Mouse (Mus musculus) layer of hippocampus, adult 9-10 months (tissue): ENCODE data around the gene Pld3.

Source experiments
- DNase-seq: peaks from one replicate; pipeline ENCODE4 v3.0.0; 2022; ENCODE audit warnings: low spot score

Pld3 gene

GRCm38 (mm10) chr7:27569580-27570224, 16.7 kb upstream of the Pld3 start:
- no peak for DNase-seq

DNA sequence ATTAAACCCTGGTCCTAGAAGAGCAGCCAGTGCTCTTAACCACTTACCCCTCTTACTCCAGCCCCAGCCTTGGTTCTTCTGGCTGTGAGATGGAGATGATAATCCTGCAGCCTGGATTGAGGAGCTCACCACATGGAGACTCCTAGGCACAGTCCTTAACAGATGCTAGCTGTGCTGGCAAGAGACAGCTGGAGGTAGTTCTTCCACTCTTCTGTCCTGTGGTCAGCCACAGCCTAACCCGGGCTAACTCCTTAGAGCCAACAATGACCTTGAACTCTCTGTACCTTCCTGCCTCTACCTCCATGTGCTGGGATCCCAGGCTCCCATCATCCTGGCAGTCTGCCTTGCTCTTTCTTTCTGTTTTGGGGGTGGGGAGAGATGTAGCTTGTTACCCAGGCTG, 8.0 kb upstream of the Pld3 start:
- DNase-seq = no peak

GRCm38 (mm10) chr7:27560291-27560887, 7.4 kb upstream of the Pld3 start:
- no peak for DNase-seq

GRCm38 (mm10) chr7:27552070-27552469, 948 bp downstream of the Pld3 start:
- DNase-seq = no peak

GRCm38 (mm10) chr7:27549597-27549996, 3.4 kb downstream of the Pld3 start:
- no peak for DNase-seq

DNA sequence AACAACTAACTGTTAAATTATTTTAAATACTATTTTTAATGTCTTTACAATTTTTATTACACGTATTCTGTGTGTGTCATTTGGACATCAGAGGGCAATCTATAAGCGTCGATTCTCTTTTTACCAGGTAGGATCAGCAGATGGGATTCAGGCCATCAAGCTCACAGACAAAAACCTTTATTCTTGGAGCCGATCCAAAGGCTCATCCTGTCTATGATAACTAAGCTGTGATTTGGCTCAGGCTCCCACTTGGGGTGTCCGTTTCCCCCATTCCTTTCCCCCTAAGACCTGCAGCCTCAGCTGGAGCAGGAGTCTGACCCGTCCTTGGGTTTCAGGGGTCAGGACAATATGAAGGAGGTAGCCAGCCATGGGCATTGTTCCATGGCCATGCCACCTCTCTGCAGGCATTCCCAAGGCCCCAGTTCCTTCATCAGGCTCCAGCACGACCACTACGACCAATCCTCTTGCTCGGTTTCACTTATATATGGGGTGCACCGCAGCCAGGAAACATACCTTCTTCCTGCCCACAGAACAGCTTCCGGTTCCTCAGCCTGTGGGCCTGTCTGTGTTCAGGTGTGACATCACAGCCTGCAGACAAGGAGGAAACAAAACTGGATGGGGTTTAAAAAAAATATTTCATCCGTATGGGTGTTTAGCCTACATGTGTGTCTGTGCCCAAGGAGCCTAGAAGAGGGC, 8.2 kb downstream of the Pld3 start:
- no peak for DNase-seq

GRCm38 (mm10) chr7:27543851-27544250, 9.2 kb downstream of the Pld3 start:
- DNase-seq = no peak

DNA sequence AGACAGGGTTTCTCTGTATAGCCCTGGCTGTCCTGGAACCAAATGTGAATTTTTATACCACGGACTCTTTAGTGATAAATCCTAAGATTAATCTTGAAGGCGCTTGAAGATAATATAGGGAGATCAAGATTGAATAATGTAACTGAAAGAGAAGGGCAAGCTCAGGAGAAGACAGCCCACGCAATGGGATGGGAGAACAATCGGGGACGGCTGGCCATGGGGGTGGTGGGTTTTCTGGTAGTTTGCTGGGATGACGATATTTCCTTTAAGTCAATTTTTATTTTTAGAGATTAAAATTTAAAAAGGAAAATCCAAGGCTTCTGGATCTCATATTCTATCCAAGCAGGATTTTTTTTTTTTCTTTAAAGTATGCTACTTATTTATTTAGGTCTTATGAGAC, 10.0 kb downstream of the Pld3 start:
- DNase-seq = no peak

- DNase-seq = peak; percentile 77
Measured at GRCm38 (mm10) chr7:27542392-27543033, 10.5 kb downstream of the Pld3 start.

DNA sequence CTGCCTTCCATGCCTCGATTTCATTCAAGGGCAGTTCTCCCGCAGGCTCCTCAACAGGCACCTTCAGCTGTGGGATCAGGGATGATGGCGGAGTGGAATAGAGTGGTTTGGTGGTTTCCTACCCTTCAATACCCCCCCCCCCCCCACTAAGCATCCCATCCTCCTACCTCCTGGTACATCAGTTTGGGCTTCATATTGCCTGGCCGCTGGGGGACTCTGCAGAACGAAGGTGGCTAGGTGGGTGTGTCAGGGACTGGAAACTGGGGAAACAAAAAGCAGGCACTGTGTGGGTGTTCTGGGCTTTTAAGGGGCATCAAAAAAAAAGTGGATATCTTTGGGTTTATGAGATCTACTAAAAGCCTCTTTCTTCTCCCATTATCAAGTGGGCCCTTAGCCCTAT, 11.1 kb downstream of the Pld3 start:
- no peak for DNase-seq

DNA sequence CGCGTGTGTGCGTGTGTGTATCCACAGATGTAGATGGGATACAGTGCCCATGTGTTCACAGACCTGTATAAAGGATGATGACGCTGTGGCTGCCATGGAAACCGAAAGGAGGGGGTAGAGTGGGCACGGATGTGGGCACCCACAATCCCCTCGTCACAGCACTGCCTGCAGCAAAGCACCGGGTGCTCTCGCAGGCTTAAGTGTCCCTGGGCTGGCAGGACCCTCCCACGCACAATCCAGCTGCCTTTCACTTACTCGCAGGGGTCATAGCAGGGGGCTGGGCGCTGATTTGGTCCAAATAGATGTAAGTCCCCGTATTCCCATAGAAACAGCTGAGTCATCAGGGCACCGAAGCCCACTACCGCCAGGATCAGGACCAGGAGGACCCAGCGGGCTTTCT, 11.6 kb downstream of the Pld3 start:
- peak; percentile 62 for DNase-seq

GRCm38 (mm10) chr7:27540935-27541334, 12.1 kb downstream of the Pld3 start:
- DNase-seq = no peak

DNA sequence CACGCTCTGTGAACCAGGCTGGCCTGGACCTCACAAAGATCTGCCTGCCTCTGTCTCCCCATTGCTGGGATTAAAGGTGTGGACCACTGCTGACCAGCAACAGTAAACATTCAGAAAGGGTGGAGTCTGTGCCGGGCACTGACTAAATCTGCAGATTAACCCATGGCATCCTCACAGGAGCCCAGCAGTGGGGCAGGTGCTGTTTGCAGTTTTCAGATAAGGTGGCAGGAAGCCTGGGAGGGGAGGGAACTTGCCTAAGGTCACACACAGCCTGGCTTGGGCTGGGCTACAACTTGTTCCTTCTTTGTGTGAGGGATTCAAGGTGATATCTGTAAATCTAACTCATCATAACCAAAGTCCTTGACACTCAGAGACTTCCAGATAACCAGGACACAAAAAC, 12.5 kb downstream of the Pld3 start:
- no peak for DNase-seq

GRCm38 (mm10) chr7:27538797-27539196, 14.2 kb downstream of the Pld3 start:
- DNase-seq = no peak

DNA sequence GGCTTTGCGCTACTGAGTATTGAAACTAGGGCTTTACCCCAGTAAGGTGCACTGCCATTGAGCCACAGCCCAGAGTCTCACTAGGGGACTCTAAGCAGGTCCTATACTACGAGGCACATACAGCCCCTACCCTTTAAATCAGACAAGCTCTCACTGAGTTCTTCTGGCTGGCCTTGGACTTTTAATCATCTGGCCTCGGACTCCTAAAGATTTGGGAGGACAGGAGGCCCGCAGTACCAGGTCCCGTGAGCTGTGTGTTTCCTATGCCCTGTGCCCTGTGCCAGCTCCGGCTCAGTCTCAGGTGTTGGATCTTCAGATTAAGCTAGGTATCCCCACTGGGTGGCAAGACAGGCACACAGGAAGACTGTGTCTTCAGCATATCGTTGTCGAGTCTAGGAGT, 15.0 kb downstream of the Pld3 start:
- DNase-seq = no peak

GRCm38 (mm10) chr7:27536618-27537017, 16.4 kb downstream of the Pld3 start:
- no peak for DNase-seq

DNA sequence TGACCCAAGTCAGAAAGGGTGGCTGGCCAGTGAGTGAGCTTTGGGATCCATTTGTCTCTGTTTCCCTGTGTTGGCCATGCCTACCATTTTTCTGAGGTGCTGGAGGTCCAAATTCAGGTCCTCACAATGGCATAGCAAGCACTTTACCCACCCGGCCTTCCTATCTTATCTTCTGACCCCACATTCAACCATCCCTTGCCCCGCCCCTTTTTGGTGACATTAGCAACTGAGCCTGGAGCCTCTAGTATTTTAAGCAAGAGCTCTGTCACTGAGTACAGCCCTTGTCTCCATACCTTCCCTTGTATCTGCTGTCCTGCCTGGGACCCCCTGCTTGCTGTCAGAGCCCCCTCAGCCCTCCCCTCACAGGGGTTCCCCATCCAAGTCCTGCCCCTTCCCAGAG, 17.6 kb downstream of the Pld3 start:
- DNase-seq = no peak

DNA sequence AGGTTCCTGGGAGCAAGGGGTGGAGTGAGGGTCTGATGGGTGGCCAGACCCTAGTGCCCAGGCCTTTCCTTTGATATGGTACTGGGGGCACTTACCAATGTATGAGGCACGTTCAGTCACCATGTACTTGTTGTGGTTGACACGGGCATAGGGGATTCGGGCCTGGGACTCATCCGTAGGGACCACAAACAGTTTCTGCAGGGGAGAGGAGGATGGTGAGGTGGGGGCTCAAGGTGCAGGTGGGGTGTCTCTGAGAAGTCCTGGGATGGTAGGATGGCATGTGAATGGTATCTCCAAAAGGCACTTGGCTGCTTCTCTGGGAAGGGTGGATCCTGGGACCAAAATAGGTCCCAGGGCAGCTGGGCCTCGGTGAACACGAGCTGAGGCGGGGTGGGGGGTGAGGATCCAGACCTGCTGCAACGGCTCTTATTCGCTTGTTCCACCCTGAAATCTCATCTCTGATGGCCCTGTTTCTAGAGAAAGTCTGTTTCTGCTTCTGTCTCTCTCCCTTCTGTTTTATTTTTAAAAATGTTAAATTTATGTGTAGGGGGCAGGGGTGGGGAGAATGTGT, 20.5 kb downstream of the Pld3 start:
- DNase-seq = no peak

DNA sequence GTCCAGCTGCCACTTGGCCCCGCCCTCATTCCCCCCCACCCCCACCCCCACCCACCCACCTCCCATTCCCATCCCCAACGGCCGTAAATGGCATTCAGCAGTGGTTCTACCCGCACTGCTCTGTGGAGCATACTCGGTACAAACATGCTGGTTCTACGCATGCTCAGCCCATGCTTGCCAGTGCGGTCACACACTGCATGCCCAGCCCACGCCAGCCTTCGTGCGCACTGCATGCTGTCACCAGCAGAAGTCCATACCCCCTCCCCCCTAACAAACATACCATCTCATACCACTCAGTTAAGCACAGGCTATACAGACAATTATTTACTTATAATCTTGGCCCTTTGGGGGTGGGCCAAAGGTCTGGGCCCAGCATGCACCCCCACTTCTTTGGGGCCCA, 21.3 kb downstream of the Pld3 start:
- DNase-seq = no peak

GRCm38 (mm10) chr7:27530937-27531336, 22.1 kb downstream of the Pld3 start:
- DNase-seq = no peak

- no peak for DNase-seq
Measured at GRCm38 (mm10) chr7:27529070-27529469, 23.9 kb downstream of the Pld3 start.

DNA sequence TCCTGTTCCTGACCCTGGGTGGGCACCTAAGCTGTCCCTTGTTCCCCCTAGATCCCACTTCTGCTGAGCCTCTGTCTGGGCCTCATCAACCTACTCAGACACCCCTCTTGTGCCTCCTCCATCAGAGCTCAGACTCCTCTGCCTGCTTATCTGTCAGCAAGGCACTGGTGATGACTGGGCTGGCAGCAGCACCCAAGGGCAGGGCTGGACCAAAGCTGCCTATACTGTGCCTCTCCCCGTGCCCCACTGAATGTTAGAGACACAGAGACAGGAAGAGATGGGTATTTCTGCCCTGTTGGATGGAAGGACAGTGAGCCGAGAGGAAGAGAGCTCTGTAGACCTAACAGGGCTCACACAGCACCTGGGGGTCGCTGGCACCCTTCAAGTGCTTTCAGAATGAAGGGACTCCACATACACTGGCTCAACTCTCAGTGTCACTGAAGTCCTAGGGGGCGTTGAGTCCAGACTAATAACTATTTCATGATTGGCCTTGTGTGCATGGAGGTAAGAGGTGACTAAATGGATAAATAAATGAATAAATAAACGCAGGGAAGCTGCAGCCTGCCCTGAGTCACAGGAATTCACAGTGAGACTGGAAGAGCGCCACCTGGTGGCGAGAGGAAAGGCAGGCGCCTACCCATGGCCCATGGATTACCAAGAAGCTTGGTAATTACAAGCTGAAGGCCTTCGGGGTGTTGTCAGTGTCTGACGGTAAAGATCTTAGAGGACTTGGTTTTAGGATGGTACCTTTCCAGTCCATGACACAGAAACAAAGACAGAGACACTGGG, 26.8 kb downstream of the Pld3 start:
- DNase-seq = peak; percentile 42
